Mouse (Mus musculus): ENCODE results near the gene Mllt1.

The Mllt1 gene

GRCm38 (mm10) chr17:56876981-56877380 lies 58.2 kb downstream of the Mllt1 start:
- no peak for DNase-seq

DNA sequence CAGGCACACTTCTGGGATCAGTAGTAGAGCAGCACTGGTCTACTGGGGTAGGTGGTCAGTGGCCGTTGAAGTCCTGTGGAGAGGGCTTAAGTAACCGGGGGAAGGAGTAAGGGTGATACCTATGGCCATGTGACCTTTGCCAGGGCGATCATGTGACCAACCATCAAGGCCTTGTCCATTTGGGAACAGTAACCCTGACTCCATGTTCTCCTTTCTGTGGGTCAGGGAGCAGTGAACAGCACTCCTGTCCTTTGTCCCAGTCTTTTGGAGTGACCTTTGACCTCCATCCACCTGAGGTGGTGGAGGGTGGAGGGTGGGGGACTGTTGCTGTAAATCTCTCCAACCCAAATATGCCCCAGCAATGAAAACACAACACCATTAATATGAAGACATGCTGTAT lies 58.8 kb downstream of the Mllt1 start:
- DNase-seq = no peak

DNA sequence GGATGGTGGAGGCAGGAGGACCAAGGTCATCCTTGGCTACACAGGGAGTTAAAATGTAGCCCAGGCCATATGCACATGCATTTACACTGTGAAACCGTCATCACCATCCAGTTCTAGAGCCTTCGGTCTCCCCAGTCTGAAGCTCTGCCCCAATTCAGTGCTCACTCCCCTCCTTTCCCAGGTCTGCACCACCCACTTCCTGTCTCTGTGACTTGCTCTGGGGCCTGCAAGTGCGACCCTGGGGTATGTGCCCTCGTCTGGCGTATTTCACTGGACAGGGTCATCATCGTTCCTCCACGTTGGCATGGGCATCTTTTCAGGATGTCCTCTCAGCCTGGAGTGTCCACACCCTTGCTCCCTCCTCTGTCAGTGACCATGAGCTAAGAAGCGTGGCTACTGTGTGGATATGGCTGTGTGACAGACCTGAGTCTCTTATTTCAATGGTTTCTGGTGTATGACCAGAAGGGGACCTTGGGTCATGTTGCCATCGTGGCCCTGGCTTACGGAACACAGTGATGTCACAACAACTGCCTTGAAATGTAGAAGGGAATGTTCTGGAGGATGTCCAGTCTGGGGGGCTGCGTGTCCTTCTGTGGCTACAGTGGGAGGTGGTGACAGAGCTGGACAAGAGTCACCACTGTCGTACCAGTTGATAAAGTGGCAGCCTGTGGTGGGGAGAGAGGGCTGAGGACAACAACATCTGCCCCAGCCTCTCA lies 60.1 kb downstream of the Mllt1 start, which contains the start of gene 1700061G19Rik:
1700061G19Rik (plus strand) TSS at position 542 of the 716 bp plus-strand sequence.
- DNase-seq = peak; percentile 48

- DNase-seq = no peak
Observed at GRCm38 (mm10) chr17:56874237-56874636, 61.0 kb downstream of the Mllt1 start, which contains the start of gene Acsbg2. TSS of gene Acsbg2 (minus strand) at chr17:56874447.

DNA sequence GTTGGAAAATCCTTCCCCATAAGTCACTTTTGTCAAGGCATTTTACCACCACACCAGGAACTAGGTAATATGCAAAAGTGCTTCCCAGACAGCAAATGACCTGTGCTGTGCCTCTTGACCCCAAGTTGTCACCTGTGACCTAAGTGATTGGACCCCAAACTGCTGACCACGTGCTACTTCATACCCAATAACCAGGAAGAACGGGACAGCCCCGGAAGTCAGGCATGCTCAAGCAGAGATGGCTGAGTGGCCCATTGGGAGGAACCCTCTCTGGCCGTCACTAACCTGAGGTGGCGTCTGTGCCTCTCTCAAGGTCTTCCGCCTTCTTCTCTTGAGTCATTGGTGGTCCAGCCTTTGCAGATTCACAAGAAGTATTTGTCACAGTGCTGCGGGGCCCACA lies 62.7 kb downstream of the Mllt1 start:
- DNase-seq = no peak

DNA sequence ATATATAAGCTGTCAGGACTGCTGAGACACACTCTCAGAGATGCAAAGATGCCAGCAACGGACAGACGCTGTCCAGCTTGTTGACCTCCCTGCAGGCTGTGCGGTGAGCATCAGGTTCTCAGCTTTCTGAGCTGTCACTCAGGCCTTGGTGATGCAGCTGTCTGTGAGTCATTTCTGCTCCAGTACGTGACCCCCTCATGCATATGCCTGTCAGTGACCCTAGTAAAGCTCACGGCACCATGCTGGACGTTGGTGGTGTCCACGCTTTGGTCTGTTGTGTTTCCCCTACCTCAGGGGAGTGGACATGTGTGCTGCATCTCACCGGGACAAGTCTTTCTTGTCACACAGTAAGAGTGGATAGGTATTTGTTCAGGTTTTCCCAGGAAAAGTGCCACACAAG lies 63.4 kb downstream of the Mllt1 start:
- DNase-seq = no peak

DNA sequence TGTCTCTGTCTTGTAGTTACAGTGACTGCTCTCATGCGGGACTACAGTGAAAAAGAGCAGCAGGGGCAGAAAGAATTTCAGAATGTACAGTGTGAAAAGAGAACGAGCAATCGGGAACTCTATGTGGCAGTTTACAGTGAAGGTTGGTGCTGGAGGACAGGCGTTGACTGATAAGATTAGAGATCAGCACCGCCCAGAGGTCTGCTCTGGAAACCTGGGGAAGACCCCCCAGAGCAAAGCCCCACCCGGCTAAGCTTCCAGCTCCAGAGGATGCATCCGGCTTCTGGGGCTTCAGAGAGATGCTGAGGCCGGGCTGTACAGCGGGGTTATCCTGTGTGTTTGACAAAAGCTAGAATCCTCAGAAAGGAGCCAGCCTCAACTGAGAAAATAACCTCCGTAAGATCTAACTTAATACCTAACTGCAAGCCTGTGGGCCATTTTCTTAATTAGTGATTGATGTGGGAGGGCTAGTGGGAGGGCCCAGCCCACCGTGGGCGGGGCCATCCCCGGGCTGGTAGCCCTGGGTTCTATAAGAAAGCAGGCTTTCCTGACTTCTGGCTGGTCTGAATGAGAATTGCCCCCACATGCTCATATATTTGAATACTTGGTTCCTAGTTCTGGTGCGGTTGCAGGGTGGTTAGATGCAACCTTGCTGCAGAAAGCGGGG lies 64.8 kb downstream of the Mllt1 start:
- DNase-seq = no peak

- no peak for DNase-seq
Observed at GRCm38 (mm10) chr17:56869481-56869977, 65.7 kb downstream of the Mllt1 start.

- no peak for DNase-seq
Observed at GRCm38 (mm10) chr17:56866071-56866470, 69.1 kb downstream of the Mllt1 start.

DNA sequence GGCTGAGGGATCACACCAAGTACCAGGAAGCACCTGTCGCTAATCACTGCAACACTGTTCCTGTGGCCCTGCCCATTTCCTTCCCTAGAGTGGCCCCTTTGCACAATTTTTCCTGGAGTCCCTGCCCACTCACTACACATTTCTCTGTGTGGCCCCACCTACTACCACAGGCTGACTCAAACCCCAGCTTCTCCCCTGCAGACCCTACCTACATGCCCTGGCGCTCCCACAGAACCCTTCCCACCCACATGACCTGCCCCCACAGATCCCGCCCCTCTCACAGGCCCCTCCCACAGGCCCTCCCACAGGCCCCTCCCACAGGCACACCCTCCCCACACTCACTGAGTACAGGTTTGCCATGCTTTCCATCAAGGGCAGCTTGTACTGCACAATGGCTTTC lies 74.0 kb downstream of the Mllt1 start:
- peak; percentile 35 for DNase-seq

DNA sequence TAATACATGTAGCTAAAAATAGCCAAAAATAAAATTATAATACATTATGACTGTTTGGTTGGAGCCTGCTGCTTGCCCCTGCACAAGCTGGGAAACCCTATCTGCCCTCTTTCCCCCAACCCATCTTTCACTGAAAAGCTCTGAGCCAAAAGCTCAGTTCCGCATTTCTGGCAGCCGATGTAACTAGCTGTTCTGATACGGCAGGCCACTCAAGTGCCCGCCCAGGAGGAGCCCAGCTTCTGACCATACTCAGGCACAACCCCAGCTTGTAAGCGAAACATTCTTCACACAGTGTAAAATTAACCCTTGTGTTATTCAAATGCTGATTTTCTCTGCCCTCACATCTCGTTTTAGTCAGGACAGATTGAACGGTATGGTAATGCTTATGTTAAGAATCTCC lies 76.3 kb downstream of the Mllt1 start:
- DNase-seq = no peak

GRCm38 (mm10) chr17:56858216-56858615 lies 77.0 kb downstream of the Mllt1 start:
- DNase-seq = peak; percentile 77

DNA sequence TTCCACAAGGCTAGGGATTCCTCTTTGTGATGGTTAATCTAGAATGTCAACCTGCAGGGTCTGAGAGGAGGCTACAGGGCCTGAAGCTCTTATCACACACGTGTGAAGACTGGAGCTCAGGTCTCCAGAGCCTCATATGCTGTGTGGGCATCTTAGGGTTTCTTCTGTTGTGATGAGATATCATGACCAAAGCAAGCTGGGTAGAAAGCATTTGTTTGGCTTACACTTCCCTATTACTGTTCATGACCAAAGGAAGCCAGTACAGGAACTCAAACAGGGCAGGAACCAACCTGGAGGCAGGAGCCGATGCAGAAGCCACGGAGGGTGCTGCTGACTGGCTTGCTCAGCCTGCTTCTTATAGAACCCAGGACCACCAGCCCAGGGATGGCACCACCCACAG lies 79.8 kb downstream of the Mllt1 start:
- no peak for DNase-seq

- no peak for DNase-seq
Observed at GRCm38 (mm10) chr17:56851167-56851566, 84.0 kb downstream of the Mllt1 start.

DNA sequence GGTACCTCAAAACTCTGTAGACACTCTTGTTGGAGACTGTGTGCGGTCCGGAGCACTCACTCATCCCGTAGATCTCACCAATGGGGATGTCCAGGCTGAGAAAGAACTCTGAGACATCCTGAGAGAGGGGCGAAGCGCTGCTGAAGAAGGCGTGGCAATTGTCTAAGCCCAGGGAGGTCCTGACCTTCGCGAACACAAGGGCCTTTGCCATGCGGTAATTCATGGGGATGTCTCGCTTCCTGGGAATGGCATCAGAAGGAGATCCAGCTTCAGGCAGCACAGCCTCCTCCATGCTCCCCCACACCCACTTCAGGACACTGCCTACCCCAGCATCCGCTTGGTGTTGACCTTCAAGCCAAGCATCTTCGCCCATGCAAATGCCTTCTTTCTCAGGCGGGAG lies 85.5 kb downstream of the Mllt1 start:
- no peak for DNase-seq

DNA sequence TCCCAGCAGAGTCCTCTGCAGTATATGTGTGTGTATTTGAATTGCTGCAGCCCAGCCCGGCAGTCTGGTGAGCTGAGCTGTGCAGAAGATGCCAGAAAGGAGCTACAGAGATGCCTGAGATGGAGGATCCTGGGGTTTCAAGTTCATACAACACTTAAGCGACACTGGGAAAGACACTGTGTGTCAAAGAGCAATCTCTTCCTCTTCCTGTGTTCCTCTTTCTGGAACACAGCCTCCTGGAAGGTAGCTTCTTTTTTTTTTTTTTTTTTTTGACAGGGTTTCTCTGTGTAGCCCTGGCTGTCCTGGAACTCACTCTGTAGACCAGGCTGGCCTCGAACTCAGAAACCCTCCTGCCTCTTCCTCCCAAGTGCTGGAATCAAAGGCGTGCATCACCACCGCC lies 86.4 kb downstream of the Mllt1 start:
- DNase-seq = no peak

GRCm38 (mm10) chr17:56843678-56844077 lies 91.5 kb downstream of the Mllt1 start:
- peak; percentile 69 for DNase-seq
